Mouse (Mus musculus) small intestine, adult 2 months (tissue): ENCODE measurements around the gene Slc1a7. TPM values are rescaled to one million over a fixed set of nuclear protein-coding genes. Genes with fewer than 3 reads are reported as not detected.

Experiments used
- H3K27ac ChIP-seq: fragments of 200-500 bp; 2 replicates; pipeline ENCODE4 v1.5.1; 2012; ENCODE audit warnings: low read depth, low read length, control low read depth, inconsistent platforms; ENCODE audit not compliant: insufficient read depth
- H3K27me3 ChIP-seq: fragments of 200-500 bp; 2 replicates; pipeline ENCODE4 v1.6.1; 2012; ENCODE audit warnings: mild to moderate bottlenecking, moderate library complexity, low read length, inconsistent platforms; ENCODE audit not compliant: control insufficient read depth, insufficient read depth
- H3K36me3 ChIP-seq: fragments of 200-500 bp; 2 replicates; pipeline ENCODE4 v1.6.1; 2012; ENCODE audit warnings: mild to moderate bottlenecking, low read length, control low read depth, inconsistent platforms; ENCODE audit not compliant: control insufficient read depth, insufficient read depth
- H3K4me1 ChIP-seq: fragments of 200-500 bp; 2 replicates; pipeline ENCODE4 v1.6.1; 2012; ENCODE audit warnings: low read length, inconsistent platforms, mixed read lengths; ENCODE audit not compliant: control insufficient read depth, insufficient read depth, insufficient read length
- H3K4me3 ChIP-seq: fragments of 200-500 bp; 2 replicates; pipeline ENCODE4 v1.5.1; 2012; ENCODE audit warnings: low read depth, mild to moderate bottlenecking, control low read depth, inconsistent platforms, low read length, moderate library complexity
- CTCF ChIP-seq: fragments of 200-500 bp; IDR thresholded peaks from 2 replicates; pipeline ENCODE4 v1.5.1; 2012; ENCODE audit warnings: low read depth, mild to moderate bottlenecking, control low read depth, inconsistent platforms, low read length, moderate library complexity, mixed read lengths; ENCODE audit not compliant: insufficient replicate concordance, insufficient read length; ENCODE audit errors: extremely low read depth
- POLR2A ChIP-seq: fragments of 200-500 bp; IDR thresholded peaks from 2 replicates; pipeline ENCODE4 v1.6.1; 2012; ENCODE audit warnings: low read depth, mild to moderate bottlenecking, control low read depth, inconsistent platforms, low read length, moderate library complexity
- WGBS: fragments of 180-500 bp; shearing (Covaris S2); methylation state at CpG from one replicate; pipeline ENCODE4 v1.1.7; 2018; 5-methylcytosine and 5-hydroxymethylcytosine counted together
- polyA plus RNA-seq: library from polyadenylated mRNA; depleted of rRNA; stranded (reverse); fragments of >200 nt; gene quantifications from 2 replicates; pipeline ENCODE4 v1.2.3, GENCODE M21; 2012; rRNA removed

Slc1a7 gene
- polyA plus RNA-seq, 1 experiment = 0.16 TPM

GRCm38 (mm10) chr4:108062524-108062923 lies 94.4 kb downstream of the Slc1a7 start:
- Histone ChIP-seq H3K27ac (no peak overlapping the region), H3K4me1 (peaks cover 16% of the 10 kb centered on the region), H3K4me3 (no peak overlapping the region), H3K27me3 (no peaks in the 10 kb centered on the region), H3K36me3 (peaks cover 48% of the 10 kb centered on the region)
- 94% methylated on average over 5 of the region's 5 CpGs for WGBS
- no peak; the same call in 1 of the 2 replicates for TF ChIP-seq CTCF
- TF ChIP-seq POLR2A = no peak

Other genes starting within 250 kb of the Slc1a7 start
- gene Lrp8, start 166.1 kb upstream of the Slc1a7 start, polyA plus RNA-seq = 2.5 and 3.9 TPM in 2 replicates
- gene Magoh, start 88.6 kb upstream of the Slc1a7 start, polyA plus RNA-seq = 4.1 and 8.0 TPM in 2 replicates
- 6.0 and 8.5 TPM in 2 replicates for gene 0610037L13Rik, start 78.5 kb upstream of the Slc1a7 start, polyA plus RNA-seq
- gene Cpt2, start 44.7 kb upstream of the Slc1a7 start, polyA plus RNA-seq = 130 and 162 TPM in 2 replicates
- 26.7 and 150 TPM in 2 replicates for gene Podn, start 128.1 kb downstream of the Slc1a7 start, polyA plus RNA-seq
- 76.3 and 209 TPM in 2 replicates for gene Scp2, start 176.7 kb downstream of the Slc1a7 start, polyA plus RNA-seq
- gene Echdc2, start 197.1 kb downstream of the Slc1a7 start, polyA plus RNA-seq = 31.2 and 33.5 TPM in 2 replicates
- gene Zyg11a, start 249.7 kb downstream of the Slc1a7 start, polyA plus RNA-seq = 1.1 and 1.7 TPM in 2 replicates